Mouse (Mus musculus) hindbrain, embryonic 13.5 days (tissue): ENCODE data around the gene Cdc42ep4. TPM values are rescaled to one million over a fixed set of nuclear protein-coding genes. Genes with fewer than 3 reads are reported as not detected.
A peak's percentile ranks its signal among the peaks of the same experiment; 100 is the strongest.

Source experiments
- ATAC-seq: fragments of 200-750 bp; cut with Nextera tagmentation; 2 replicates; pipeline ENCODE4 v1.8.0; 2017; ENCODE audit warnings: moderate TSS enrichment; ENCODE audit not compliant: low FRiP score
- H3K27ac ChIP-seq: fragments of 300-500 bp; sonication (generic); 2 replicates; pipeline ENCODE4 v1.5.1; 2015; ENCODE audit warnings: inconsistent platforms, mild to moderate bottlenecking, moderate library complexity
- H3K27me3 ChIP-seq: fragments of 300-500 bp; sonication (generic); 2 replicates; pipeline ENCODE4 v1.6.1; 2015; ENCODE audit warnings: mild to moderate bottlenecking, inconsistent platforms
- H3K36me3 ChIP-seq: fragments of 300-500 bp; sonication (generic); 2 replicates; pipeline ENCODE4 v1.6.1; 2015; ENCODE audit warnings: mild to moderate bottlenecking, inconsistent platforms
- H3K4me1 ChIP-seq: fragments of 300-500 bp; sonication (generic); replicated peaks from 2 replicates; pipeline ENCODE4 v1.6.1; 2015; ENCODE audit warnings: inconsistent platforms
- H3K4me2 ChIP-seq: fragments of 300-500 bp; sonication (generic); 2 replicates; pipeline ENCODE4 v1.6.1; 2015; ENCODE audit warnings: inconsistent platforms, mild to moderate bottlenecking, moderate library complexity
- H3K4me3 ChIP-seq: fragments of 300-500 bp; sonication (generic); 2 replicates; pipeline ENCODE4 v1.5.1; 2015; ENCODE audit warnings: mild to moderate bottlenecking, inconsistent platforms
- H3K9ac ChIP-seq: fragments of 300-500 bp; sonication (generic); 2 replicates; pipeline ENCODE4 v1.6.1; 2015; ENCODE audit warnings: mild to moderate bottlenecking, inconsistent platforms
- H3K9me3 ChIP-seq: fragments of 300-500 bp; sonication (generic); 2 replicates; pipeline ENCODE4 v1.6.1; 2016; ENCODE audit warnings: inconsistent platforms
- WGBS: fragments of 180-500 bp; shearing (Covaris S2); methylation state at CpG from one replicate; pipeline ENCODE4 v1.1.7; 2015; 5-methylcytosine and 5-hydroxymethylcytosine counted together
- polyA plus RNA-seq: library from polyadenylated mRNA; unstranded; fragments of >200 nt; fragmentation: Nextera tagmentation; extraction: Ambion mirVana; gene quantifications from 2 replicates; pipeline ENCODE4 v1.2.1, GENCODE M21; 2015

The Cdc42ep4 gene
- polyA plus RNA-seq, 1 experiment from 2014 or later: 73.0 TPM

GRCm38 (mm10) chr11:113787009-113787408, 35.3 kb upstream of the Cdc42ep4 start:
- peak overlapping the region; percentile 54 for H3K4me2 ChIP-seq
- H3K36me3 ChIP-seq: no peaks in the 10 kb centered on the region
- H3K9me3 ChIP-seq: no peaks in the 10 kb centered on the region
- peaks cover 66% of the 10 kb centered on the region for H3K4me1 ChIP-seq
- H3K4me3 ChIP-seq: no peak overlapping the region
- H3K9ac ChIP-seq: no peak overlapping the region
- H3K27ac ChIP-seq: peak overlapping the region; percentile 96
- ATAC-seq: no peak
- no peaks in the 10 kb centered on the region for H3K27me3 ChIP-seq
- WGBS: 83% methylated on average over 11 of the region's 11 CpGs

GRCm38 (mm10) chr11:113786395-113786794, 34.7 kb upstream of the Cdc42ep4 start:
- H3K9me3 ChIP-seq: no peaks in the 10 kb centered on the region
- no peaks in the 10 kb centered on the region for H3K27me3 ChIP-seq
- no peaks in the 10 kb centered on the region for H3K36me3 ChIP-seq
- peak; percentile 8; the same call in 1 of the 2 replicates for ATAC-seq
- peaks cover 63% of the 10 kb centered on the region for H3K4me1 ChIP-seq
- peak overlapping the region; percentile 96 for H3K27ac ChIP-seq
- peak overlapping the region; percentile 63 for H3K9ac ChIP-seq
- WGBS: 31% methylated on average over 4 of the region's 4 CpGs
- H3K4me3 ChIP-seq: peak overlapping the region; percentile 28
- H3K4me2 ChIP-seq: peak overlapping the region; percentile 54

GRCm38 (mm10) chr11:113785406-113786171, 33.9 kb upstream of the Cdc42ep4 start:
- 0% methylated on average over 19 of the region's 19 CpGs for WGBS
- H3K9ac ChIP-seq: peak overlapping the region; percentile 63
- H3K4me2 ChIP-seq: peak overlapping the region; percentile 54
- ATAC-seq: peak; percentile 92
- H3K36me3 ChIP-seq: no peaks in the 10 kb centered on the region
- no peaks in the 10 kb centered on the region for H3K27me3 ChIP-seq
- H3K4me3 ChIP-seq: peak overlapping the region; percentile 28
- peaks cover 56% of the 10 kb centered on the region for H3K4me1 ChIP-seq
- H3K9me3 ChIP-seq: no peaks in the 10 kb centered on the region
- H3K27ac ChIP-seq: peak overlapping the region; percentile 96

- no peaks in the 10 kb centered on the region for H3K27me3 ChIP-seq
- WGBS: 14% methylated on average over 2 of the region's 2 CpGs
- no peak overlapping the region for H3K9ac ChIP-seq
- peak overlapping the region; percentile 96 for H3K27ac ChIP-seq
- H3K4me2 ChIP-seq: peak overlapping the region; percentile 54
- H3K4me1 ChIP-seq: peaks cover 61% of the 10 kb centered on the region
- no peak overlapping the region for H3K4me3 ChIP-seq
- no peaks in the 10 kb centered on the region for H3K9me3 ChIP-seq
- no peaks in the 10 kb centered on the region for H3K36me3 ChIP-seq
- peak; percentile 25 for ATAC-seq
Measured at GRCm38 (mm10) chr11:113784656-113785396, 33.1 kb upstream of the Cdc42ep4 start.

- no peaks in the 10 kb centered on the region for H3K9me3 ChIP-seq
- H3K4me3 ChIP-seq: no peak overlapping the region
- peaks cover 67% of the 10 kb centered on the region for H3K4me1 ChIP-seq
- H3K27ac ChIP-seq: peak overlapping the region; percentile 61
- no peaks in the 10 kb centered on the region for H3K27me3 ChIP-seq
- H3K9ac ChIP-seq: no peak overlapping the region
- no peak for ATAC-seq
- no peak overlapping the region for H3K4me2 ChIP-seq
- no peaks in the 10 kb centered on the region for H3K36me3 ChIP-seq
- 65% methylated on average over 2 of the region's 2 CpGs for WGBS
Measured at GRCm38 (mm10) chr11:113782496-113782895, 30.8 kb upstream of the Cdc42ep4 start.

GRCm38 (mm10) chr11:113782006-113782405, 30.3 kb upstream of the Cdc42ep4 start:
- Histone ChIP-seq H3K27ac (peak overlapping the region; percentile 61), H3K9me3 (no peaks in the 10 kb centered on the region), H3K9ac (no peak overlapping the region), H3K27me3 (no peaks in the 10 kb centered on the region), H3K36me3 (no peaks in the 10 kb centered on the region), H3K4me1 (peaks cover 67% of the 10 kb centered on the region), H3K4me3 (no peak overlapping the region), H3K4me2 (no peak overlapping the region)
- WGBS: 39% methylated on average over 2 of the region's 2 CpGs
- no peak for ATAC-seq

- Histone ChIP-seq H3K9me3 (no peaks in the 10 kb centered on the region), H3K36me3 (no peaks in the 10 kb centered on the region), H3K4me3 (no peak overlapping the region), H3K9ac (no peak overlapping the region), H3K27ac (no peak overlapping the region), H3K4me2 (no peak overlapping the region), H3K27me3 (no peaks in the 10 kb centered on the region), H3K4me1 (peaks cover 46% of the 10 kb centered on the region)
- ATAC-seq: no peak
- 9% methylated on average over 6 of the region's 6 CpGs for whole genome bisulfite sequencing
Measured at GRCm38 (mm10) chr11:113779680-113780041, 28.0 kb upstream of the Cdc42ep4 start.

GRCm38 (mm10) chr11:113778733-113779679, 27.3 kb upstream of the Cdc42ep4 start:
- Histone ChIP-seq H3K27me3 (no peaks in the 10 kb centered on the region), H3K27ac (no peak overlapping the region), H3K9me3 (no peaks in the 10 kb centered on the region), H3K4me1 (peaks cover 41% of the 10 kb centered on the region), H3K36me3 (no peaks in the 10 kb centered on the region), H3K4me3 (no peak overlapping the region), H3K9ac (no peak overlapping the region), H3K4me2 (no peak overlapping the region)
- WGBS: 11% methylated on average over 20 of the region's 20 CpGs
- no peak for ATAC-seq

GRCm38 (mm10) chr11:113777878-113778464, 26.3 kb upstream of the Cdc42ep4 start:
- Histone ChIP-seq H3K4me3 (no peak overlapping the region), H3K27ac (no peak overlapping the region), H3K4me2 (no peak overlapping the region), H3K9me3 (no peaks in the 10 kb centered on the region), H3K36me3 (no peaks in the 10 kb centered on the region), H3K9ac (no peak overlapping the region), H3K27me3 (no peaks in the 10 kb centered on the region), H3K4me1 (peaks cover 41% of the 10 kb centered on the region)
- no peak for ATAC-seq
- 43% methylated on average over 8 of the region's 8 CpGs for WGBS

GRCm38 (mm10) chr11:113776851-113777511, 25.3 kb upstream of the Cdc42ep4 start:
- Histone ChIP-seq H3K36me3 (no peaks in the 10 kb centered on the region), H3K4me2 (no peak overlapping the region), H3K27me3 (no peaks in the 10 kb centered on the region), H3K4me1 (peaks cover 35% of the 10 kb centered on the region), H3K9me3 (no peaks in the 10 kb centered on the region), H3K4me3 (no peak overlapping the region), H3K9ac (no peak overlapping the region), H3K27ac (no peak overlapping the region)
- WGBS: 73% methylated on average over 14 of the region's 14 CpGs
- ATAC-seq: no peak

- Histone ChIP-seq H3K27me3 (no peaks in the 10 kb centered on the region), H3K9ac (no peak overlapping the region), H3K27ac (no peak overlapping the region), H3K4me1 (peaks cover 27% of the 10 kb centered on the region), H3K9me3 (no peaks in the 10 kb centered on the region), H3K4me3 (no peak overlapping the region), H3K36me3 (no peaks in the 10 kb centered on the region), H3K4me2 (no peak overlapping the region)
- no peak for ATAC-seq
- WGBS: 79% methylated on average over 3 of the region's 3 CpGs
Measured at GRCm38 (mm10) chr11:113774773-113775172, 23.1 kb upstream of the Cdc42ep4 start.
